Mouse (Mus musculus) forebrain, embryonic 10.5 days (tissue): Measurements from ENCODE around the gene BC005537. TPM values are rescaled to one million over a fixed set of nuclear protein-coding genes. Genes with fewer than 3 reads are reported as not detected.
A peak's percentile ranks its signal among the peaks of the same experiment; 100 is the strongest.

Experiments
- DNase-seq: peaks from one replicate; pipeline ENCODE4 v3.0.0-alpha.2; 2017; ENCODE audit warnings: low spot score; ENCODE audit errors: extremely low spot score
- H3K27ac ChIP-seq: fragments of 300-500 bp; sonication (generic); 2 replicates; pipeline ENCODE4 v1.5.1; 2016; ENCODE audit warnings: mild to moderate bottlenecking
- H3K27me3 ChIP-seq: fragments of 300-500 bp; sonication (generic); 2 replicates; pipeline ENCODE4 v1.6.1; 2016; ENCODE audit warnings: mild to moderate bottlenecking; ENCODE audit not compliant: poor library complexity, severe bottlenecking
- H3K36me3 ChIP-seq: fragments of 300-500 bp; sonication (generic); replicated peaks from 2 replicates; pipeline ENCODE4 v1.6.1; 2016; ENCODE audit warnings: mild to moderate bottlenecking, moderate library complexity
- H3K4me1 ChIP-seq: fragments of 300-500 bp; sonication (generic); 2 replicates; pipeline ENCODE4 v1.6.1; 2016
- H3K4me3 ChIP-seq: fragments of 300-500 bp; sonication (generic); 2 replicates; pipeline ENCODE4 v1.5.1; 2016; ENCODE audit warnings: mild to moderate bottlenecking, moderate library complexity
- H3K9me3 ChIP-seq: fragments of 300-500 bp; sonication (generic); 2 replicates; pipeline ENCODE4 v1.6.1; 2016; ENCODE audit warnings: mild to moderate bottlenecking, moderate library complexity
- WGBS: fragments of 180-500 bp; shearing (Covaris S2); methylation state at CpG from one replicate; pipeline ENCODE4 v1.1.7; 2016; 5-methylcytosine and 5-hydroxymethylcytosine counted together
- polyA plus RNA-seq: library from polyadenylated mRNA; unstranded; fragments of >200 nt; fragmentation: Nextera tagmentation; extraction: Ambion mirVana; gene quantifications from 2 replicates; pipeline ENCODE4 v1.2.1, GENCODE M21; 2016

Gene BC005537
- polyA plus RNA-seq, 1 experiment from 2014 or later = 11.4 TPM

DNA sequence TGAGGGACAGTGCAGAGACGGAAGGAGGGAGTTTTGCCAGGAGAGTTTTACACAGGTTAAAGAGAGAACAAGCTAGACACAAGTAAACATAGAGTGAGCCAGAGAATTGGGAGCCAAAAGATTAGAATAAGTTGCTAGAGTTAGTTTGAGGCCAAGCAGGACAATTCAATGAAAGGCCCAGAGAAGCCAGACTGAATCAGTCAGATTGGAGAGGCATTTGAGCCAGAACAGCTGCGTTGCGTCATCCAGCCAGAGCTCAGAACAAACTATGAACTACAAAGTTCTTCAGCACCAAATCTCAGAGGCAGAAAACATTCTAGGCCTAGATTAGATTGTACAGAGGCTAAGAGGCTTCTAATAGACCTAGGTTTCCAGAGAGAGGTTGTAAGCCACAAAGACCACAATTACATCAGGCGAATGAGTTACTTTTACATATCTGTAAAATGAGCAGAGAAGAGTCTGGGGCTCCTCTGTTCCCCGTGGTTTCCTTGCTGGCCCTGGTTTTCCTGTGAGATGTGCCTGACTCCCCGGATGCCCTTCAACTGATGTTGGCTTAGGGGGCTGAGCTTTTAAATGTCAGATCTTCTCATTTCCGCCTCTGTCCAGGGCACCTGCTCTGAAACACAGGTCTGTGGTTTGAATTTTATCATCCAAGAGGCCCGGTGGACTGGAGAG, 22.6 kb upstream of the BC005537 start:
- H3K4me1 ChIP-seq = no peaks in the 10 kb centered on the region
- WGBS = 85% methylated on average over 8 of the region's 8 CpGs
- H3K27ac ChIP-seq = no peak overlapping the region

DNA sequence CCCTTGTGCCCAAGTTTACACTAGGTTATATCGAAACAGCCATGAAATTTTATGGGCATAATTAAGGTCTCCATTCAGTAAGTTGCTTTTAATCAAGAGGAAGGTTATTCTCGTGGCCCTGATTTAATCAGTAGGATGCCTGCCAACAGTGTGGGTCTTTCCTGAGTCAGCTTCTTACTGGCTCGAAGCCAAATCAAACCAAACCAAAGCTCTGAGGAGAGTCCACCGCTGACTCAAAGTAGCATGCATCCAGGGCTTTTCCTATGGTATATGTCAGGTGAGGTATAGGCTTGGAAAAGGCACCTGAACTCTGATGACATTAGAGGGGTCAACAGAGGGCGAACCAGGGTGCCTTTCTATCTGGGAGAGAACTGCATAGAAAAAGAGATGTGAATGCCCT, 19.5 kb upstream of the BC005537 start:
- no peaks in the 10 kb centered on the region for H3K27me3 ChIP-seq
- DNase-seq = no peak
- 89% methylated on average over 5 of the region's 5 CpGs for WGBS
- H3K36me3 ChIP-seq = no peaks in the 10 kb centered on the region
- peaks cover 6% of the 10 kb centered on the region for H3K4me1 ChIP-seq
- no peaks in the 10 kb centered on the region for H3K9me3 ChIP-seq
- no peak overlapping the region for H3K4me3 ChIP-seq
- H3K27ac ChIP-seq = no peak overlapping the region

More for the DNA sequence above, 22.6 kb upstream of the BC005537 start:
- Histone ChIP-seq H3K36me3 (no peaks in the 10 kb centered on the region), H3K9me3 (no peaks in the 10 kb centered on the region), H3K27me3 (no peaks in the 10 kb centered on the region), H3K4me3 (no peak overlapping the region)
- DNase-seq = no peak

DNA sequence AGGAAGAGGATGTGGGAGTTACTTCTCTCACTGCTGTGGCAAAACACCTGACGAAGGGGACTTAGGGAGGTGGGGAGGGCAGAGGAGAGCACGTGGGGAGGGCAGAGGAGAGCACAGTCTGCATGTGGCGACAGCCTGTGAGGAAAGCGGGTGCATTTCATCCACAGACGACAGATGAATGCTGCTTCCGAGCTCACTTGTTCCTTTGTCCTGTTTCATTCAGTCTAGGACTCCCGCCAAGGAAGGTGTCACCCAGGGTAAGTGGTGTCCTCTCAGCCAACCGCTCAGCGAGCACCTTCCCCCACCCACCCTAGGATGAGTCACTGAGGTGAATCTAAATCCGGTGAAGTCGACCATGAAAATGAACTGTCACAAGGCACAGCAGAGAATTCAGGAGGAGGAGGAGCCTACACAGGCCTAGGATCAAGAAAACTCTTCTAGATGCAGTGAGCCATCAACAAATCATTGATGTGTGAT, 15.4 kb upstream of the BC005537 start:
- no peak overlapping the region for H3K27ac ChIP-seq
- H3K27me3 ChIP-seq = no peaks in the 10 kb centered on the region
- DNase-seq = no peak
- no peaks in the 10 kb centered on the region for H3K9me3 ChIP-seq
- H3K4me3 ChIP-seq = no peak overlapping the region
- H3K36me3 ChIP-seq = no peaks in the 10 kb centered on the region
- WGBS = 62% methylated on average over 11 of the region's 11 CpGs
- H3K4me1 ChIP-seq = peaks cover 6% of the 10 kb centered on the region

DNA sequence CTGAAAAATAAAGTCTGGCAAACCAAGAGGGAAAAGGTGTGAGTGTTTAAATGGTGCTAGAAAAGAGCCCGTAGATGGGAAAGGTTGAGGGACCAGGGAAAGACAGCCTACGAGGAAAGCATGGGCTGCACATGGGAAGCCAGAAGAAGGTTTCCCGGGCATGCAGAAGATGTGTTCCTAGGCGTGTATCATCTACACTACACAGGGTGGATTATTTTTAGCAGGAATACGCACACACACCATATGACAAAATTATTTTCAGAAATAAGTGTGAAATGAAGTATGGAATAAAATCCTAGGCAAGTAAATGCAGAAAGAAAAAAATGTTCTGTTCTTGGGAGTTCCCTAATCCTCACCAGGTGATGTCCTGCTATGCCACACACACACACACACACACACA, 14.0 kb upstream of the BC005537 start:
- Histone ChIP-seq H3K4me1 (peaks cover 6% of the 10 kb centered on the region), H3K27me3 (no peaks in the 10 kb centered on the region), H3K4me3 (no peak overlapping the region), H3K27ac (no peak overlapping the region), H3K36me3 (no peaks in the 10 kb centered on the region), H3K9me3 (no peaks in the 10 kb centered on the region)
- no peak for DNase-seq
- 91% methylated on average over 5 of the region's 5 CpGs for WGBS

DNA sequence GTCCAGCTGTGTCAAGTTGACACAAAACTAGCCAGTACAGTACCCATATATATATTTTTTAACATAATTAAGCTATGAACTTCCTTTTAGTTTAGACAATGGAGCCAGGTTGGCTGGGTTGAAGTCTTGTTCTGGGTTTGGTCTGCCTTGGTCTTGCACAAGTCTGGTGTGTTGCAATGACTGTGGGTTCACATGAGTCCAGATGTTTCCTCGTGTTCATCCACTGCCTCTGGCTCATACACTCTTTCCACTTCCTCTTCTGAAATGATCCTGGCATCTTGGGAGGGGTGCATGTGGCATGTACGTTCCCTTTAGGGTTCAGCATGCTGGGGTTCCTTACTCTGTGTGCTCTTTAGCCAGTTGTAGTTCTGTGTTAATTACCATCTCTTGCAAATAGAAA, 10.1 kb upstream of the BC005537 start:
- no peak for DNase-seq
- WGBS = 76% methylated on average over 2 of the region's 2 CpGs

DNA sequence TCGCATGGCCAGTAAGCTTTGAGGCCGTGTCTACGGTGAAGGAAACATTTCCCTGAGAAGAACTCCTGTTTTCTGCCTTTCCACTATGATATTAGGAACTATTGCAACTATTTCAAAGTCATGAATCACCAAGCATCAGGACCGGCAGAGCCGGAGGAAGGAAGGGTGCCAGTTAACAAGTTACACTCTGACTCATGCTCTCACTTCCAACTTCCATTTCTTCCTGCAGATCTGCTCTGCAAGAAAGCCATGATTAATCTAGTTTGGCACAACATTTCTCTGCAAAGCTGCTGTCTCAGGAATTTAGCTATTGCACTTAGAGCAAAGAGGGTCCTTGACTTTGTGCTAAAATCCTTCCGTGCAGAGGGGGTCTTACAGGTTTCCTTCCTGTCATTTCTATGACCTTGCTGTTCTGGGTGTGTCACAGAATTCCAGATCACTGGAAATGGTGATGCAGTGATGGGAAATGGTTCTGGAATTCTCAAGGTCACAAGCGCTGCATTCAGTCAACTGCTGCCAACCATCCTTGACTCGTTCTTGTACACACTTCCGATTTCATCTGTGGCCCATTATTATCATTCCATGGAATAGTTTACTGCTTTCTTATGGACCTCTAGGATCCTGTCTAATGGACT, 8.9 kb upstream of the BC005537 start:
- Histone ChIP-seq H3K4me3 (no peak overlapping the region), H3K27me3 (no peaks in the 10 kb centered on the region), H3K27ac (no peak overlapping the region), H3K36me3 (no peaks in the 10 kb centered on the region), H3K4me1 (no peaks in the 10 kb centered on the region), H3K9me3 (no peaks in the 10 kb centered on the region)
- no peak for DNase-seq
- 94% methylated on average over 9 of the region's 9 CpGs for WGBS

More for the DNA sequence above, 10.1 kb upstream of the BC005537 start:
- Histone ChIP-seq H3K4me3 (no peak overlapping the region), H3K27ac (no peak overlapping the region), H3K36me3 (no peaks in the 10 kb centered on the region), H3K27me3 (no peaks in the 10 kb centered on the region), H3K9me3 (no peaks in the 10 kb centered on the region), H3K4me1 (peaks cover under 1% of the 10 kb centered on the region)

DNA sequence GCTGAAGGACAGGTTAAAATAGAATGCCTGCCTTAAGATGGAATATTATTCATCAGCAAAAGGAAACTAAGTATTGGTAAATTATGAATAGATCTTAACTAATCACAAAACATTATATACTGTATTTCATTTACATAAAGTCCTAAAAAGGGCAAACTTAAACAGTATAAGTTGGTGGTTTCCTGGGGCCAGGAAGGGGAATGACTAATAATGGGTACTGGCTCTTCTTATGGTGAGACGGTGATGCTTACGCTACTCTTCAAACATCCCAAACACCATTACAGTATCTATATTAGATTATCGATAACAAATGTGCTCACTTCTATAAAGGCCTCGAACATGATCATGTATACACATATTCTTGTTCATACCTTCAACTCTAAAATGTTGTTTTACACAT, 2.8 kb upstream of the BC005537 start:
- Histone ChIP-seq H3K4me3 (no peak overlapping the region), H3K9me3 (no peaks in the 10 kb centered on the region), H3K4me1 (peaks cover 23% of the 10 kb centered on the region), H3K36me3 (no peaks in the 10 kb centered on the region), H3K27me3 (no peaks in the 10 kb centered on the region), H3K27ac (no peak overlapping the region)
- 94% methylated on average over 4 of the region's 4 CpGs for WGBS
- DNase-seq = no peak

DNA sequence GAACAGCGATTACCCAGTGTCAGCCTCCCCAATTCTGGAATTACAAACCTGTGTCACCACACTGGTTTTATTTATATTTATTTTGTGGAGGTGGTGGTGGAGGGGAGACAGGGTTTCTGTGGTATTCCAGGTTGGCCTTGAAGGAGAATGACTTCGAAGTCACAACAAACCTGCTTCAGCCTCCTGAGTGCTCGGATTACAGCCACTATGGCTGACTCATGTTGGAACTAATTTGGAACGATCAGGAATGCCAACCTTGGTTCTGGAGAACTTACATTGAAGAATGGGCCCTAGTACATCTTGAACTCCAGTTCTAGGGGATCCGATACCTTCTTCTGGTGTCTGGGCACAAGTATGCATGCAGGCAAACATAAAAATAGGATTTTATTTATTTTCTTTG, 2.1 kb upstream of the BC005537 start:
- H3K27ac ChIP-seq = 0 out of 2 replicates have a peak overlapping the region, but pooled peaks have one; percentile 98
- H3K36me3 ChIP-seq = 0 out of 2 replicates have a peak, but pooled peaks cover 5% of the 10 kb centered on the region
- DNase-seq = no peak
- no peaks in the 10 kb centered on the region for H3K27me3 ChIP-seq
- WGBS = 70% methylated on average over 5 of the region's 5 CpGs
- H3K4me1 ChIP-seq = peaks cover 30% of the 10 kb centered on the region
- peak overlapping the region; percentile 99 for H3K4me3 ChIP-seq
- no peaks in the 10 kb centered on the region for H3K9me3 ChIP-seq

DNA sequence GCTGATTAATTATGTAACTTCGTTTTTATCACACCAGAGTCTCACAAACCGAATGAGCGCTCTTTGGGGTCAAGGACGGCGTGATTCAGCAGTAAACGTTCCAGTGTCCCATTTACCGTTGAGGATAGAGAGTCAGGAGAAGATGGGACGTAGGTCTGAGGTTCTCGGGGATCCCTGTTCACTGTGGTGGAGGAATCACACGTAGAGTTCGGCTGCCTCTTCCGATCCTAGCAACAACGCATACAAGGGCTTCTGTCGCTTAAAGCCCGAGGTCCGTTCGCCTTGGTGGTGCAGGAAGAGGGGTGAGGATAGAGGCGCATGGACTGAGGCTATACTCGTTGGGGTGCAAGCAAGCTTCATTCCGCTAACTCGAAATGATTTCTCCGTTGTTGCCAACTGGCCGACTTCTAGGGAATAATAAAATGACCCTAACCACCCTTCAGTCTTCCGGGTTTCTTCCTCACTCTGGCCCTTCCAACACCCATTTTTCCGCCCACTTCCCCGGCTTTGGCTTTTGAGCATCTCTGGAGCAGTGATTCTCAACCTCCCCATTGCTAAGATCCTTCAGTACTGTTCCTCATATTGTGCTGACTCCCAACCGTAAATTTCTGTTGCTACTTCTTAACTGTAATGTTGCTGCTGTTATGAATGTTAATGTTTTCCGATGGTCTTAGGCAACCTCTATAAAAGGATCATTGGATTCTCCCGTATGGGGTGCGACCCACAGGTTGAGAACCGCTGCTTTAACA, 1.4 kb upstream of the BC005537 start:
- Histone ChIP-seq H3K9me3 (no peaks in the 10 kb centered on the region), H3K4me1 (peaks cover 37% of the 10 kb centered on the region), H3K27me3 (no peaks in the 10 kb centered on the region), H3K27ac (peak overlapping the region; percentile 98), H3K4me3 (peak overlapping the region; percentile 99), H3K36me3 (peaks cover 11% of the 10 kb centered on the region)
- DNase-seq = peak; percentile 41
- WGBS = under 1% methylated on average over 31 of the region's 31 CpGs

DNA sequence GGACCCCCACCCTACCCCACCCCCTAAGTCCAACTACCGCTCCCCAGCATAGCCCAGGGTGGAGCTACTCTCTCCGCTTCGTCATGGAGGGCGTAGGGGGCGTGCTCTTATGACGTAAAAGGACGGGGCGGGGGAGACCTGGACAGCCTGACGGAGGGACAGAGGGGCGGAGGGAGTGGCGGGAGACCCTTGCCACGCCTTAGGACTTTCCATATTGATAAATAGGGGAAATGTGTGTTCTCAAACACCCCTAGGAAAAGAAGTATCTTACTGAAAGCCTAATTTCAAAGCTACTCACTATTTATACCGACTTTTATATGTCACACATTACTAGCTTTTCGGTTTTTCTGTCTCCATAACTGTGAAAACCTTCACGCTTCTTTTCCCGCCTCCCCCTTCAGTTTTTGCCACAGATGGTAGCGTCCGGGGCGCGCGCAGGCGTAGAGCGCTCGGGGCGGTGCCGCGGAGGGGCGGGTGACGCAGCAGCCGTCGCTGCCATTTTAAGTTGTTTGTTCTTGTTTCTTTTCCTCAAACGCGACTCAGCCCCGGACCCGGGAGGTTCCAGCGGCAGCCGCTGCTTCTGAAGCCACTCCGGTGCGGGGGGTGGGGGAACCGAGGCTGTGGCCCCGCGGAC, 666 bp upstream of the BC005537 start:
- Histone ChIP-seq H3K9me3 (no peaks in the 10 kb centered on the region), H3K36me3 (peaks cover 18% of the 10 kb centered on the region), H3K4me3 (peak overlapping the region; percentile 99), H3K27ac (peak overlapping the region; percentile 98), H3K4me1 (peaks cover 37% of the 10 kb centered on the region), H3K27me3 (no peaks in the 10 kb centered on the region)
- WGBS = under 1% methylated on average over 42 of the region's 42 CpGs
- peak; percentile 98 for DNase-seq

DNA sequence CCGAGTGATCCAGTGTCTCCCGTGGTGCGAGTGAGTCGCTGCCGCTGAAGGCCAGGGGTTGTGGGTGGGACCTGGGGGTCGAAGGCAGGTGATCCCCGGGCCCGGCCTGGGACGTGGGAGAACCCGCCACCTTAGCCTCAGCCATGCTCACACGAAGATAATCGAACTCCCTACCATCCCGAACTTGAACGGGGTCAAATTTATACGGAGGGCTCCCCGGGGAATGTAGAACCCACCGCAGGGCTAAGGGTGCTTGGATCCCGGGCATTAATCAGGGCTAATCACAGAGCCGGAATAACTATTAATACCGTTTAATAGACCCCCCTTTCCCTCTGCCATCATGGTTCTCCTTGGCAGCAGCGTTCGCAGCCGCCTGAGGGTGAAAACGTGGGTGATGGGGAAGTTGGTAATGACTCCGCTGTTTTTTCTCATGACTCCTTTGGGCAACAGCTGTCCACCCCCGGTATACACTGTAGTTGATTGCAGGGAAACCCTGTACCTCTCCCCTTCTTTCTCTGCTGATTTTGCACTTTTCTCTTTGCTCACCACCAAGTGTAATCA, 754 bp downstream of the BC005537 start:
- 0% methylated on average over 26 of the region's 26 CpGs for WGBS

DNA sequence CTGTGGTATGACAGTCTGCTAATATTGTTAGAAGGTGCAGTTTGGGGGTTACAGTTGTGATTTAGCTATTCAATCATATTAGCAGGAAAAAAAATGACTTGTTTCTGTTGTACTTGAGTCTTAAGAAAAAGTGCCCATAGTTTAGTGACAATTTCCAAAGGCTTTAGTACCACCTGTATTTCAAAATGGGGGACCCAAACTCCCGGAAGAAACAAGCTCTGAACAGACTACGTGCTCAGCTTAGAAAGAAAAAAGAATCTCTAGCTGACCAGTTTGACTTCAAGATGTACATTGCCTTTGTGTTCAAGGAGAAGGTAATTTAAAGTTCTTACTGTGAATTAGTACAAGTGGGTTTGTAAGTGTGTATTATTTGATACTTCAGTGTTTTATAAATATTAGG, 1.7 kb downstream of the BC005537 start:
- Histone ChIP-seq H3K27ac (no peak overlapping the region), H3K36me3 (peaks cover 41% of the 10 kb centered on the region), H3K4me1 (peaks cover 37% of the 10 kb centered on the region), H3K27me3 (no peaks in the 10 kb centered on the region), H3K4me3 (peak overlapping the region; percentile 99), H3K9me3 (no peaks in the 10 kb centered on the region)
- no peak for DNase-seq
- 51% methylated on average over 2 of the region's 2 CpGs for WGBS

More for the DNA sequence above, 754 bp downstream of the BC005537 start:
- no peaks in the 10 kb centered on the region for H3K27me3 ChIP-seq
- peak; percentile 38 for DNase-seq
- H3K4me1 ChIP-seq = peaks cover 37% of the 10 kb centered on the region
- H3K36me3 ChIP-seq = peaks cover 32% of the 10 kb centered on the region
- peak overlapping the region; percentile 98 for H3K27ac ChIP-seq
- no peaks in the 10 kb centered on the region for H3K9me3 ChIP-seq
- H3K4me3 ChIP-seq = peak overlapping the region; percentile 99
